Mouse (Mus musculus) hindbrain, embryonic 14.5 days (tissue): ENCODE measurements around the gene Fam3b. TPM values are rescaled to one million over a fixed set of nuclear protein-coding genes. Genes with fewer than 3 reads are reported as not detected.

Experiments used
- ATAC-seq: fragments of 200-750 bp; cut with Nextera tagmentation; 2 replicates; pipeline ENCODE4 v1.8.0; 2017; ENCODE audit warnings: moderate number of reproducible peaks, mild to moderate bottlenecking, moderate TSS enrichment, moderate library complexity; ENCODE audit not compliant: low FRiP score
- DNase-seq: peaks from one replicate; pipeline ENCODE4 v3.0.0-alpha.2; 2015; ENCODE audit warnings: low spot score
- H3K27ac ChIP-seq: fragments of 300-500 bp; sonication (generic); 2 replicates; pipeline ENCODE4 v1.5.1; 2014; ENCODE audit warnings: mild to moderate bottlenecking, moderate library complexity
- H3K27me3 ChIP-seq: fragments of 300-500 bp; sonication (generic); 2 replicates; pipeline ENCODE4 v1.6.1; 2014; ENCODE audit warnings: mild to moderate bottlenecking, low read length, mixed read lengths; ENCODE audit not compliant: control insufficient read depth, insufficient read depth
- H3K36me3 ChIP-seq: fragments of 300-500 bp; sonication (generic); replicated peaks from 2 replicates; pipeline ENCODE4 v1.6.1; 2014; ENCODE audit not compliant: control insufficient read depth, insufficient read depth
- H3K4me1 ChIP-seq: fragments of 300-500 bp; sonication (generic); replicated peaks from 2 replicates; pipeline ENCODE4 v1.6.1; 2014; ENCODE audit warnings: antibody characterized with exemption, low read length, mixed read lengths; ENCODE audit not compliant: control insufficient read depth, insufficient read depth
- H3K4me2 ChIP-seq: fragments of 300-500 bp; sonication (generic); replicated peaks from 2 replicates; pipeline ENCODE4 v1.6.1; 2014; ENCODE audit warnings: mild to moderate bottlenecking, moderate library complexity
- H3K4me3 ChIP-seq: fragments of 300-500 bp; sonication (generic); replicated peaks from 2 replicates; pipeline ENCODE4 v1.5.1; 2014; ENCODE audit warnings: mild to moderate bottlenecking, low read length
- H3K9ac ChIP-seq: fragments of 300-500 bp; sonication (generic); 2 replicates; pipeline ENCODE4 v1.6.1; 2014
- H3K9me3 ChIP-seq: fragments of 300-500 bp; sonication (generic); 2 replicates; pipeline ENCODE4 v1.6.1; 2016; ENCODE audit warnings: low read length; ENCODE audit not compliant: control insufficient read depth
- WGBS: fragments of 180-500 bp; shearing (Covaris S2); extraction: QIAGEN DNeasy Blood & Tissue Kit; methylation state at CpG from one replicate; pipeline ENCODE4 v1.1.7; 2014; 5-methylcytosine and 5-hydroxymethylcytosine counted together
- polyA plus RNA-seq: library from polyadenylated mRNA; unstranded; fragments of >200 nt; fragmentation: Nextera tagmentation; extraction: Ambion mirVana; gene quantifications from 2 replicates; pipeline ENCODE4 v1.2.1, GENCODE M21; 2014

Fam3b gene
- polyA plus RNA-seq, 1 experiment from 2014 or later, result not detected

DNA sequence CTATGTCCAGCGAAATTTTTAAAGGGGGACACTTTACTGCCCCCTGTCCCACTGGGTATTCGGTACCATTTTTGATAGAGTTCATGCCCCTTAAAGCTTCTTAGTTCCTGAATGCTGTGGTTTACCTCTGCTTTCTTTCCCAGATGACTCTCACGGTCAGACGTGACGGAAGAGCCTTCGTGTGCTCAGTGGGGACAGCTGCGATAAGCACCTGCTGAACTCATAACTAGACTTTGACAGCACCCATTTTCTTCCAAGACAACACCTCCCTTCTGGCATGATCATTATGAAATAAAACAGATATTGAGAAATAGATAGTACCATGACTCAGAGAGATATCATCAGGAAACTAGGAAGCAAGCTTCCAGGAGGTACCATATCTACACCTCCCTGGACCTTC lies 15.2 kb downstream of the Fam3b start:
- no peak for DNase-seq
- Histone ChIP-seq H3K4me3 (no peak overlapping the region), H3K27ac (no peak overlapping the region), H3K9ac (no peak overlapping the region), H3K4me1 (no peaks in the 10 kb centered on the region), H3K4me2 (no peak overlapping the region), H3K9me3 (no peaks in the 10 kb centered on the region), H3K36me3 (no peaks in the 10 kb centered on the region), H3K27me3 (no peaks in the 10 kb centered on the region)
- no peak for ATAC-seq
- 95% methylated on average over 7 of the region's 7 CpGs for WGBS

- no peaks in the 10 kb centered on the region for H3K27me3 ChIP-seq
- H3K27ac ChIP-seq, result no peak overlapping the region
- no peaks in the 10 kb centered on the region for H3K4me1 ChIP-seq
- WGBS, result 90% methylated on average over 3 of the region's 3 CpGs
- H3K9ac ChIP-seq, result no peak overlapping the region
- no peak overlapping the region for H3K4me2 ChIP-seq
- no peak for ATAC-seq
- H3K9me3 ChIP-seq, result no peaks in the 10 kb centered on the region
- no peaks in the 10 kb centered on the region for H3K36me3 ChIP-seq
- no peak for DNase-seq
- H3K4me3 ChIP-seq, result no peak overlapping the region
These were observed 16.5 kb downstream of the Fam3b start for GRCm38 (mm10) chr16:97498139-97498538.

DNA sequence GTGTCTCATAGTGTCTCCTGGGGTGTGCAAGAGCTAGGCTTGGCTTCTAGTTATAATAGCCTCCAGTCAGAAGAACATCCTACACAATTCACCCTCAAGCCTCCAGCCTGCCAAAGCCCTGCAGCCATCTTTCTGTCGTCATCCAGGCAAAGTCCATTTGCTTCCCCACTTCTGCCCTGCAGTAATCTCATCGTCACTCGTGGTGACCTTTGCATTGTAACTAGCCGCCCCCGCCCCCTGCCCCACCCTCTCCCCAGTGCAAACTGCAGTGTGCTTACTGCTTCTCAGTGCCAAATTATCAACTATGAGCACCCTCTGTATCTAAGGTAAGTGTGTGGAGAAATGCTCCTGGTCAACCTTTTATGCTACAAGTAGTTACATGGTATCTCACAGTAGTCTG lies 16.9 kb downstream of the Fam3b start:
- ATAC-seq, result no peak

DNA sequence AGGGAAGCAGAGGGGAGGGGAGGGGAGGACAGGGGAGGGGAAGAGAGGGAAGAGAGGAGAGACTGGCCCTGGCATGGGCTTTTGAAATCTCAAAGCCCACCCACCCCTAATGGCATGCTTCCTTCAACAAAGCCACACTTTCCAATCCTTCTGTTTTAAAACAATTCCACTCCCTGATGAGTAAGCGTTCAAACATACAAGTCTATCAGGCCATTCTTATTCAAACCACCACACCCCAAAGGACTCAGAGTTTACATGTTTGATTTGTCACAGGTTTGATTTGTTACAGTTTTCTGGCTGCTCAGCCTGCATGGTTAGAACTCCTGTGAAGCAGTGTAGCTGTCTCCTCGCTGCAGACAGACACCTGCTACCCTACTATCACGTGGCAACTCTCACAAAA lies 18.6 kb downstream of the Fam3b start:
- Histone ChIP-seq H3K4me1 (no peaks in the 10 kb centered on the region), H3K4me3 (no peak overlapping the region), H3K27me3 (no peaks in the 10 kb centered on the region), H3K27ac (no peak overlapping the region), H3K9me3 (no peaks in the 10 kb centered on the region), H3K9ac (no peak overlapping the region), H3K36me3 (no peaks in the 10 kb centered on the region), H3K4me2 (no peak overlapping the region)
- DNase-seq (no peak), ATAC-seq (no peak)
- 46% methylated on average over 3 of the region's 3 CpGs for WGBS

More for the DNA sequence above, 16.9 kb downstream of the Fam3b start:
- no peak overlapping the region for H3K4me3 ChIP-seq
- H3K27ac ChIP-seq, result no peak overlapping the region
- no peaks in the 10 kb centered on the region for H3K4me1 ChIP-seq
- H3K36me3 ChIP-seq, result no peaks in the 10 kb centered on the region
- H3K27me3 ChIP-seq, result no peaks in the 10 kb centered on the region
- WGBS, result 65% methylated on average over 5 of the region's 5 CpGs
- H3K9me3 ChIP-seq, result no peaks in the 10 kb centered on the region
- no peak overlapping the region for H3K9ac ChIP-seq
- DNase-seq, result no peak
- H3K4me2 ChIP-seq, result no peak overlapping the region

GRCm38 (mm10) chr16:97492369-97492768 lies 22.2 kb downstream of the Fam3b start:
- H3K9ac ChIP-seq, result no peak overlapping the region
- no peaks in the 10 kb centered on the region for H3K4me1 ChIP-seq
- 100% methylated on average over 1 of the region's 1 CpGs for WGBS
- DNase-seq, result no peak
- H3K4me2 ChIP-seq, result no peak overlapping the region
- H3K27ac ChIP-seq, result no peak overlapping the region
- no peak for ATAC-seq
- no peak overlapping the region for H3K4me3 ChIP-seq
- no peaks in the 10 kb centered on the region for H3K36me3 ChIP-seq
- H3K27me3 ChIP-seq, result no peaks in the 10 kb centered on the region
- H3K9me3 ChIP-seq, result no peaks in the 10 kb centered on the region

DNA sequence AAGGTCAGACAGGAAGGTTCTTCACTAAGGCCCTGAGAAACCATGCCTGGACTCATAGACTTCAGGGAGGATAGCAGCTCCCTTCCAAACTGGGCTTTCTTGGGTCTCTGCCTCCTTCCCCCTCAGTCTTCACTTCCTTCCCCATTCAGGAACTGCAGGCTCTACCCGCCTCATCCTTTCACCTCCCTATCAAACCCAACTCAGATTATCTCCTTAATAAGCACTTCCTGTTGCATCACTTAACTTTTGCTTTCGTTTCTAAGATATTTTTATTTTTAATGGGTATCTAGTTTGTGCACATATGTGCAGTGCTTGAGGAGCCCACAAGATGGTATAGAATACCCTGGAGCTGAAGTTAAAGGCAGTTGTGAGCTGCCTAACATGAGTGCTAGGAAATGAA lies 36.0 kb downstream of the Fam3b start:
- ATAC-seq, result no peak
- Histone ChIP-seq H3K27ac (no peak overlapping the region), H3K9ac (no peak overlapping the region), H3K36me3 (no peaks in the 10 kb centered on the region), H3K27me3 (no peaks in the 10 kb centered on the region), H3K4me1 (no peaks in the 10 kb centered on the region), H3K9me3 (no peaks in the 10 kb centered on the region), H3K4me3 (no peak overlapping the region), H3K4me2 (no peak overlapping the region)
- 86% methylated on average over 2 of the region's 2 CpGs for WGBS
- DNase-seq, result no peak

- Histone ChIP-seq H3K9ac (no peak overlapping the region), H3K4me2 (no peak overlapping the region), H3K36me3 (no peaks in the 10 kb centered on the region), H3K27me3 (no peaks in the 10 kb centered on the region), H3K9me3 (no peaks in the 10 kb centered on the region), H3K4me3 (no peak overlapping the region), H3K4me1 (no peaks in the 10 kb centered on the region), H3K27ac (no peak overlapping the region)
- WGBS, result 79% methylated on average over 1 of the region's 1 CpGs
- DNase-seq (no peak), ATAC-seq (no peak)
These were observed 38.1 kb downstream of the Fam3b start for GRCm38 (mm10) chr16:97476524-97476923.

DNA sequence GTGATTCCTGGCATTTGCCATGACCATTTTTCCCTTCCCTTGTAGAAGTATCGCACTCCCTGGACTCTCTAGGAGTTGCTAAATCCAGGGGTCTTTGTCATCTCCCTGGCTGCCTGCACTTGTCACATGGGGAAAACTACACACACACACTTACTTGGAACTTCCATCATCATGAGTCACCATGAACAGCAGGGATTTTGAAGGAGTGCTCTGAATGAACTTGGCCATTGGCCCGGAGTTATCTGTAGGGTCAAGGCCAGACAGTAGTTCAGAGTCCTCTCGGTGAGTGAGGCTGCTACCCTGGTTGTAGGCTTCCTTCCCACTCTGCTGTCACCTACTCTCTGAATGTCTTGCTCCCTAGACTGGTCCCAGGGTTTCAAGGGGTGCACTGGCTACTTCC lies 39.0 kb downstream of the Fam3b start:
- DNase-seq, result no peak

GRCm38 (mm10) chr16:97474671-97475070 lies 39.9 kb downstream of the Fam3b start:
- ATAC-seq (no peak), DNase-seq (no peak)
- Histone ChIP-seq H3K27me3 (no peaks in the 10 kb centered on the region), H3K4me1 (no peaks in the 10 kb centered on the region), H3K9ac (no peak overlapping the region), H3K27ac (no peak overlapping the region), H3K9me3 (no peaks in the 10 kb centered on the region), H3K4me3 (no peak overlapping the region), H3K4me2 (no peak overlapping the region), H3K36me3 (no peaks in the 10 kb centered on the region)
- WGBS, result 86% methylated on average over 2 of the region's 2 CpGs

More for the DNA sequence above, 39.0 kb downstream of the Fam3b start:
- H3K4me2 ChIP-seq, result no peak overlapping the region
- no peak overlapping the region for H3K9ac ChIP-seq
- ATAC-seq, result no peak
- H3K4me3 ChIP-seq, result no peak overlapping the region
- no peaks in the 10 kb centered on the region for H3K4me1 ChIP-seq
- 93% methylated on average over 3 of the region's 3 CpGs for WGBS
- no peaks in the 10 kb centered on the region for H3K27me3 ChIP-seq
- H3K9me3 ChIP-seq, result no peaks in the 10 kb centered on the region
- no peak overlapping the region for H3K27ac ChIP-seq
- no peaks in the 10 kb centered on the region for H3K36me3 ChIP-seq

GRCm38 (mm10) chr16:97467993-97468791 lies 46.4 kb downstream of the Fam3b start:
- ATAC-seq, result no peak
- Histone ChIP-seq H3K36me3 (no peaks in the 10 kb centered on the region), H3K27ac (no peak overlapping the region), H3K27me3 (no peaks in the 10 kb centered on the region), H3K4me1 (no peaks in the 10 kb centered on the region), H3K4me3 (no peak overlapping the region), H3K9ac (no peak overlapping the region), H3K9me3 (no peaks in the 10 kb centered on the region), H3K4me2 (no peak overlapping the region)
- 82% methylated on average over 4 of the region's 4 CpGs for WGBS
- DNase-seq, result no peak
